ENCODE assay signal across 18 mouse cellular contexts in the genomic region with DNA sequence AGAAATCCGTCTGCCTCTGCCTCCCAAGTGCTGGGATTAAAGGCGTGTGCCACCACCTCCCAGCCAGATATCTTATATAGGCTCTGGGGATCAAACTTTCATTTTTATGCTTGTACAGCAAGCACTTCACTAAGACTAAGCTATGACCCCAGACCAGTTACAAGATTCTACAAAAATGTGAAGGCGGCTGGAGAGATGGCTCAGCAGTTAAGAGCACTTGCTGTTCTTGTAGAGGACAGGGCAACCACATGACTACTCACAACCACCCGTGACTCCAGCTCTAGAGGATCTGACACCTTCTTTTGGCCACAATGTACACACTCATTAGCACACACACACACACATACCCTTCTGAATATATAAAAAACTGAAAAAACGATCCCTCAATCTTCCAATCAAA.
"Had no signal": no experiment of that assay in that cellular context is flagged by ENCODE, and none has a peak within 500 bp of the region (broad histone marks: within the 10 kb centered on the region; RNA-seq: fewer than 3 reads in every experiment).

No protein-coding gene starts in this region.

- H3K27ac ChIP-seq: midbrain, embryonic 10.5 days; midbrain, embryonic 13.5 days; midbrain, embryonic 15.5 days; neural tube, embryonic 13.5 days; neural tube, embryonic 15.5 days had no signal

- DNase-seq: lung, adult 18-20 months; lung, embryonic 14.5 days; lung, postnatal 10 days; lung, postnatal 4 days; retina, postnatal 1 day; right cerebral cortex, adult 18-20 months; right cerebral cortex, postnatal 25 days; right cerebral cortex, postnatal 4 days; spleen, adult 18-20 months; thymus, adult 18-20 months; thymus, postnatal 14 days; thymus, postnatal 36 days had no signal

- H3K4me3 ChIP-seq: midbrain, embryonic 10.5 days; midbrain, embryonic 13.5 days; midbrain, embryonic 15.5 days; myocyte; neural tube, embryonic 13.5 days; neural tube, embryonic 15.5 days had no signal

- H3K27me3 ChIP-seq: midbrain, embryonic 13.5 days; midbrain, embryonic 15.5 days; neural tube, embryonic 13.5 days; neural tube, embryonic 15.5 days had no signal

- H3K4me2 ChIP-seq: lung, embryonic 14.5 days; midbrain, embryonic 13.5 days; midbrain, embryonic 15.5 days; neural tube, embryonic 13.5 days; neural tube, embryonic 15.5 days had no signal

- H3K36me3 ChIP-seq: midbrain, embryonic 15.5 days had no signal

- H3K9me3 ChIP-seq: midbrain, embryonic 10.5 days; midbrain, embryonic 13.5 days; midbrain, embryonic 15.5 days; neural tube, embryonic 13.5 days; neural tube, embryonic 15.5 days had no signal

- ATAC-seq: midbrain, embryonic 13.5 days; midbrain, embryonic 15.5 days had no signal

- H3K9ac ChIP-seq: lung, embryonic 14.5 days; midbrain, embryonic 13.5 days; midbrain, embryonic 15.5 days; neural tube, embryonic 13.5 days; neural tube, embryonic 15.5 days had no signal
